Mouse (Mus musculus): ENCODE measurements at regions not wholly inside any gene's neighbourhood (a gene's known extent, or its start where the extent isn't known, plus 50 kb on each side); places are given as distances from the start of the nearest gene placed in this dataset.
"Not testable (repeated sequence)": the region's sequence is repeated elsewhere in the genome, so short reads cannot be mapped to it uniquely, and the experiment has no call there.

DNA sequence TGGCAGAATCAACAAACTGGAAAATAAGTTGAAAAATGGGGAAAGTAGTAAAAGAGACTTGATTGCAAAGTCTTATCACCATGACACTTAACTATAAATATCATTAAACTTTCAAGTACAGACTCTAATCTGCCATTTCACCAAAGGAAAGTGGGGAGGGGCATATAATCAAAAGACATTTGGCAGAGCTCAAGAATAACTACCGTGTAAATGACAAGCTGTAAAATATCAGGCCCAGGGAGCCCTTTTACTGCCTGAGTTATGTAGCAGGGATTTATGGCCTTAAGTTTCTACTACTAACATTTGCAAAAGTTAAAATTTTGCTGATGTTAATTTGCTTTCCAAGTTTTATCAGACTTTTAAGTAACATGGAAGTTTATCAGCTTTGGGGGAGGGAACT is 620.1 kb downstream of the Nebl start:
- no peak overlapping the region for H3K4me3 ChIP-seq (ENCODE audit: low read depth, low read length)
- no peak overlapping the region for H3K4me2 ChIP-seq (ENCODE audit: low read depth, low read length)
- no peaks in the 10 kb centered on the region for H3K4me1 ChIP-seq (ENCODE audit: control insufficient read depth, insufficient read depth, low read length)
- H3K27ac ChIP-seq (ENCODE audit: low read depth, low read length): no peak overlapping the region
- H3K27me3 ChIP-seq (ENCODE audit: control insufficient read depth, insufficient read depth, low read length): no peaks in the 10 kb centered on the region
- WGBS: 55% methylated on average over 1 of the region's 1 CpGs
- H3K9ac ChIP-seq (replicated peaks; ENCODE audit: low read depth, low read length): no peak overlapping the region
- no peak for ATAC-seq (ENCODE audit: low read depth)
- no peaks in the 10 kb centered on the region for H3K36me3 ChIP-seq (ENCODE audit: control insufficient read depth, insufficient read depth, low read length)
- H3K9me3 ChIP-seq (ENCODE audit: control insufficient read depth, low read length): no peaks in the 10 kb centered on the region

DNA sequence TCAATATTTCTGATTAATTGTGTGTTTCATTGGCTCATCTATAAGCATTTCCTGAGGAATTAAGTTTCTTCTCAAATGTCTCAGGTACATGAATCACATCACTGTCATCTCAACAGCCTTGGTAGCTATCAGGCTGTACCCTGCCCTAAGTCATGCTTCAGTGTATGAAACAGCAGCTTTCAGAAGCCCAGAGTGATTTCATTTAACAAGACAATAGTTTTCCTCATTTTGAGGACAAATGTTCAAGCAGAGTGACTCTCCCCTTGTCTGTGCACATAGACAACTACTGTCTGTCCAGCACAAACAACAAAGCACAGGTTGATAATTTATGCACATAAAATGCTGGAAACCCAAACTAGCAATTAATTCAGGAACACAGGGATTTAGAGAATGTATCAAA is 630.1 kb downstream of the Nebl start:
- no peaks in the 10 kb centered on the region for H3K9me3 ChIP-seq (ENCODE audit: control insufficient read depth, low read length)
- no peaks in the 10 kb centered on the region for H3K27me3 ChIP-seq (ENCODE audit: control insufficient read depth, insufficient read depth, low read length)
- no peak for ATAC-seq (ENCODE audit: low read depth)
- no peaks in the 10 kb centered on the region for H3K36me3 ChIP-seq (ENCODE audit: control insufficient read depth, insufficient read depth, low read length)
- H3K9ac ChIP-seq (replicated peaks; ENCODE audit: low read depth, low read length): no peak overlapping the region
- no peak overlapping the region for H3K4me2 ChIP-seq (ENCODE audit: low read depth, low read length)
- no peak overlapping the region for H3K4me3 ChIP-seq (ENCODE audit: low read depth, low read length)
- no peaks in the 10 kb centered on the region for H3K4me1 ChIP-seq (ENCODE audit: control insufficient read depth, insufficient read depth, low read length)
- H3K27ac ChIP-seq (ENCODE audit: low read depth, low read length): no peak overlapping the region

DNA sequence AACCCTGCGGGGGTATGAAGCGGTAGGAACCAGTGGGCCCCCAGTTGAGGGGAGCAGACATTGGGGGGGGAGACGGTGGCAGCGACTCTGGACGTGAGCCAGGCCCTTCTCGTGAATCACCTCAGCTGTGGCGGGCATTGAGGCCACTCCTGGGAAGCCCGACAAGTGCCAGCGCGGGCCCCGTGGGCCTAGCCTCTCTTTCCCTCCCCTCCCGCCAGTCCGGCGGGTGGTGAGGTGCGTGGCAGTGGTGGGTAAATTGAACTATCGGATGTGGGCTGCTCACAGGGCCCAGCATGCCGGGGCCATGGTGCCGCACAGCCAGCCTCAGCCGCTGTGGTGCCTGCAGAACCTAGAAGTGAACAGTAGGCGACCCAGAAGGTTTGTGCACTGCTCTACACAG is 633.7 kb downstream of the Nebl start:
- Histone ChIP-seq H3K4me1 (ENCODE audit: control insufficient read depth, insufficient read depth, low read length) (no peaks in the 10 kb centered on the region), H3K9ac (replicated peaks; ENCODE audit: low read depth, low read length) (no peak overlapping the region), H3K4me2 (ENCODE audit: low read depth, low read length) (no peak overlapping the region), H3K27me3 (ENCODE audit: control insufficient read depth, insufficient read depth, low read length) (no peaks in the 10 kb centered on the region), H3K27ac (ENCODE audit: low read depth, low read length) (no peak overlapping the region), H3K4me3 (ENCODE audit: low read depth, low read length) (no peak overlapping the region), H3K9me3 (ENCODE audit: control insufficient read depth, low read length) (no peaks in the 10 kb centered on the region), H3K36me3 (ENCODE audit: control insufficient read depth, insufficient read depth, low read length) (no peaks in the 10 kb centered on the region)
- WGBS: 68% methylated on average over 16 of the region's 20 CpGs
- ATAC-seq (ENCODE audit: low read depth): peak; percentile 31; the same call in 1 of the 2 replicates

DNA sequence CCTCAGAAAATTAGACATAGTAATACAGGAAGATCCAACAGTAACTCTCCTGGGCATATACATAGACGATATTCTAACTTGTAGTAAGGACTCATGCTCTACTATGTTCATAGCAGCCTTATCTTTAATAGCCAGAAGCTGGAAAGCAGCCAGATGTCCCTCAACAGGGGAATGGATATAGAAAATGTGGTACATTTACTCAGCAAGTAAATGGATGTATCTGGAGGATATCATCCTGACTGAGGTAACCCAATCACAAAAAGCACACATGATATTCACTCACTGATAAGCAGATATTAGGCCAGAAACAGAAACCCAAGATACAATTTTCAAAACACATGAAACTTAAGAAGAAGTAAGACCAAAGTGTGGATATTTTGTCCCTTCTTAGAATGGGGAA is 639.8 kb downstream of the Nebl start:
- no peaks in the 10 kb centered on the region for H3K9me3 ChIP-seq (ENCODE audit: control insufficient read depth, low read length)
- no peak overlapping the region for H3K4me2 ChIP-seq (ENCODE audit: low read depth, low read length)
- 71% methylated on average over 1 of the region's 1 CpGs for WGBS
- no peak overlapping the region for H3K4me3 ChIP-seq (ENCODE audit: low read depth, low read length)
- ATAC-seq (ENCODE audit: low read depth): no peak
- H3K9ac ChIP-seq (replicated peaks; ENCODE audit: low read depth, low read length): no peak overlapping the region
- H3K27me3 ChIP-seq (ENCODE audit: control insufficient read depth, insufficient read depth, low read length): no peaks in the 10 kb centered on the region
- H3K4me1 ChIP-seq (ENCODE audit: control insufficient read depth, insufficient read depth, low read length): no peaks in the 10 kb centered on the region
- no peaks in the 10 kb centered on the region for H3K36me3 ChIP-seq (ENCODE audit: control insufficient read depth, insufficient read depth, low read length)
- no peak overlapping the region for H3K27ac ChIP-seq (ENCODE audit: low read depth, low read length)

DNA sequence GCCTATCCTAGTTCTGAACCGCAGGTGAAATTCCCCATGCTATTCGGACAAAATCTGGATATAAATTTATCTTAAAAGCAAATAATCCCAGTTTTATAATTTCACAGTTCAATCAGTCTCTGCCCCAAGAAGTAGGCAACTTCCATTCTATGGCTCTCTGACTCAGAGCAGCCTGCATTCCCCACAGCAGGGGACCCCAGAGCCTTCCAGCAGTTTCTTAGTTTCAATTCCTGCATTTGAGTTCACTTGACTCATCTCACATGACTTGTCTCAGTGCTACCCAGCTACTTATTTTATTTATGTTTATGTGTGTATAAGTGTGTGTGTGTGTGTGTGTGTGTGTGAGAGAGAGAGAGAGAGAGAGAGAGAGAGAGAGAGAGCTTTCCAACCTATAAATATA is 650.0 kb downstream of the Nebl start:
- H3K27ac ChIP-seq (ENCODE audit: low read depth, low read length): no peak overlapping the region
- H3K27me3 ChIP-seq (ENCODE audit: control insufficient read depth, insufficient read depth, low read length): no peaks in the 10 kb centered on the region
- H3K4me3 ChIP-seq (ENCODE audit: low read depth, low read length): no peak overlapping the region
- no peaks in the 10 kb centered on the region for H3K36me3 ChIP-seq (ENCODE audit: control insufficient read depth, insufficient read depth, low read length)
- H3K4me2 ChIP-seq (ENCODE audit: low read depth, low read length): no peak overlapping the region
- H3K4me1 ChIP-seq (ENCODE audit: control insufficient read depth, insufficient read depth, low read length): no peaks in the 10 kb centered on the region
- no peaks in the 10 kb centered on the region for H3K9me3 ChIP-seq (ENCODE audit: control insufficient read depth, low read length)
- WGBS: 98% methylated on average over 2 of the region's 2 CpGs
- no peak for ATAC-seq (ENCODE audit: low read depth)
- no peak overlapping the region for H3K9ac ChIP-seq (replicated peaks; ENCODE audit: low read depth, low read length)

DNA sequence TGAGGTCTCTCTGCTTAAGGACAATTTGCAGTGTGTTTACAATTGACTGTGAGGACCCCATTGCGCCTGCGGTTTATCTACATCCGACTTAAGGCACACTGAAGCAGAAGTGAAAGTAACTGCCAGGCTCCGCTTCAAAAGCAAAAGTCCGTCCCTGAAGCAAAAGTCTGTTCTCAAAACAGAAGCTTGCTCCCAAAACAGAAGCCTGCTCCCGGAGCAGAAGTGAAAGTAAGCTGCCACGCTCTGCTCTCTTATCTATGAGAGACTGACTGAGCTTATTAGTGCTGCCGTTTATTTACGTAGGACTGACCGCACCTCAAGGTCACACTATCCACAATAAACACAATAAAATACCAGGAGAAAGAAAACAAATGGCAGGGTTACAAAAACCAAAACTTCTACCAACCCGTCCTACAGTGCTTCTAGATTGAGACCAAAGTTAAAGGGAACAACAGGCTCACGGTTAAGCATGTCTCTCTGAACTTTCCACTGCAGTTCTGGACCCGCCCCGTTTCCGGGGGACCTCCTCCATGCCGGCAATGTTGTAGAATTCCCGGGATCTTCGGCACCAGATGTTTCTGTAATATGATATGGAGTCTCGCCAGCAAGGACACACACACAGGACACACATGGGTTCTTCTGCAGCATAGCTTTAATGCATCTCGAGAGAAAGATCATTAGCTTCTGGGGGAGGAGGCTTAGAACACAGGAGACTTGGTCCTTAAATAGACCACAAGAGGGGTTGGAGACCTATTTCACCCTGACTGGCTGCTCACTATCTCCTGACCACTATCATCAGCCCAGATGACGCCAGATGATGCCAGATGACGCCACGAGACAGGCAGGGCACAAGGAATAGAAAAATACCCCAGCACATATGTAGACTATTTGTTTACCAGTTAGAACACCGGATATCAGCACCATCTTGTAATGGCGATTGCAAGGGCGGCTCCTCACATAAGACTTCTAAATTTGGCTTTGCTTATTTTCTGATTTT is 665.8 kb downstream of the Nebl start:
- H3K36me3 ChIP-seq (ENCODE audit: control insufficient read depth, insufficient read depth, low read length); H3K27me3 ChIP-seq (ENCODE audit: control insufficient read depth, insufficient read depth, low read length); H3K9ac ChIP-seq (replicated peaks; ENCODE audit: low read depth, low read length); H3K4me3 ChIP-seq (ENCODE audit: low read depth, low read length); ATAC-seq (ENCODE audit: low read depth); H3K9me3 ChIP-seq (ENCODE audit: control insufficient read depth, low read length); H3K4me1 ChIP-seq (ENCODE audit: control insufficient read depth, insufficient read depth, low read length); H3K27ac ChIP-seq (ENCODE audit: low read depth, low read length); H3K4me2 ChIP-seq (ENCODE audit: low read depth, low read length): not testable (repeated sequence)
- WGBS: 93% methylated on average over 26 of the region's 26 CpGs
